Mouse (Mus musculus) cortical plate, adult 2 months (tissue): ENCODE results near the gene Gm4707.

Source experiments
- CTCF ChIP-seq: fragments of 200-500 bp; IDR thresholded peaks from 2 replicates; pipeline ENCODE4 v1.5.1; 2011; ENCODE audit warnings: mild to moderate bottlenecking, control low read depth, low read length; ENCODE audit not compliant: insufficient read depth; ENCODE audit errors: extremely low read depth
- POLR2A ChIP-seq: fragments of 200-500 bp; IDR thresholded peaks from 2 replicates; pipeline ENCODE4 v1.6.1; 2011; ENCODE audit warnings: mild to moderate bottlenecking, low read length, control low read depth; ENCODE audit not compliant: insufficient read depth; ENCODE audit errors: extremely low read depth

GRCm38 (mm10) chr17:71506832-71507231, 47.1 kb upstream of the Gm4707 start:
- TF ChIP-seq POLR2A (no peak), CTCF (no peak)
